Mouse (Mus musculus) liver, embryonic 14.5 days (tissue): ENCODE measurements at regions not wholly inside any gene's neighbourhood (a gene's known extent, or its start where the extent isn't known, plus 50 kb on each side); places are given as distances from the start of the nearest gene placed in this dataset.
A peak's percentile ranks its signal among the peaks of the same experiment; 100 is the strongest.
"Not testable (repeated sequence)": the region's sequence is repeated elsewhere in the genome, so short reads cannot be mapped to it uniquely, and the experiment has no call there.

Source experiments
- ATAC-seq: fragments of 200-750 bp; cut with Nextera tagmentation; 2 replicates; pipeline ENCODE4 v1.8.0; 2017; ENCODE audit warnings: moderate number of reproducible peaks, mild to moderate bottlenecking, moderate library complexity; ENCODE audit not compliant: insufficient read depth
- DNase-seq, 3 experiments: peaks; one replicate each; pipeline ENCODE4 v3.0.0-alpha.2; 2012 to 2013; ENCODE audit warnings: low read depth in 3 of 3, low spot score in 3 of 3
- H3K27ac ChIP-seq: fragments of 300-500 bp; sonication (generic); 2 replicates; pipeline ENCODE4 v1.5.1; 2014; ENCODE audit warnings: moderate library complexity, mild to moderate bottlenecking, control low read depth, inconsistent platforms
- H3K27me3 ChIP-seq: fragments of 300-500 bp; sonication (generic); 2 replicates; pipeline ENCODE4 v1.6.1; 2014; ENCODE audit warnings: mild to moderate bottlenecking, low read length, moderate library complexity; ENCODE audit not compliant: control insufficient read depth, insufficient read depth
- H3K36me3 ChIP-seq: fragments of 300-500 bp; sonication (generic); replicated peaks from 2 replicates; pipeline ENCODE4 v1.6.1; 2014; ENCODE audit warnings: low read depth; ENCODE audit not compliant: control insufficient read depth, insufficient read depth
- H3K4me1 ChIP-seq, 2 experiments: fragments of 200-500 bp in 1 of 2; fragments of 300-500 bp in 1 of 2; sonication (generic) in 1 of 2; replicated peaks; 2 replicates each; pipeline ENCODE4 v1.6.1; 2012 to 2014; ENCODE audit warnings: antibody characterized with exemption in 1 of 2, inconsistent platforms in 1 of 2, low read length in 1 of 2; ENCODE audit not compliant: control insufficient read depth in 2 of 2, insufficient read depth in 2 of 2
- H3K4me2 ChIP-seq: fragments of 300-500 bp; sonication (generic); 2 replicates; pipeline ENCODE4 v1.6.1; 2014; ENCODE audit warnings: low read depth, mild to moderate bottlenecking, control low read depth, moderate library complexity
- H3K4me3 ChIP-seq, 2 experiments: fragments of 200-500 bp in 1 of 2; fragments of 300-500 bp in 1 of 2; sonication (generic) in 1 of 2; 2 replicates each; pipeline ENCODE4 v1.5.1; 2012 to 2014; ENCODE audit warnings: low read depth in 2 of 2, low read length in 2 of 2, mild to moderate bottlenecking in 2 of 2, control low read depth in 1 of 2, inconsistent platforms in 1 of 2, moderate library complexity in 1 of 2; ENCODE audit not compliant: insufficient read depth in 1 of 2
- H3K9ac ChIP-seq: fragments of 300-500 bp; sonication (generic); replicated peaks from 2 replicates; pipeline ENCODE4 v1.6.1; 2014; ENCODE audit warnings: mild to moderate bottlenecking, control low read depth, moderate library complexity
- H3K9me3 ChIP-seq: fragments of 300-500 bp; sonication (generic); 2 replicates; pipeline ENCODE4 v1.6.1; 2016; ENCODE audit warnings: low read length, mixed read lengths; ENCODE audit not compliant: control insufficient read depth
- CTCF ChIP-seq: IDR thresholded peaks from 2 replicates; pipeline ENCODE4 v1.5.1; 2016; ENCODE audit warnings: antibody characterized with exemption, low read depth, control low read depth
- EP300 ChIP-seq: IDR thresholded peaks from 2 replicates; pipeline ENCODE4 v1.6.1; 2016; ENCODE audit warnings: antibody characterized with exemption, low read depth
- WGBS: fragments of 180-500 bp; shearing (Covaris S2); extraction: QIAGEN DNeasy Blood & Tissue Kit; methylation state at CpG from one replicate; pipeline ENCODE4 v1.1.7; 2014; ENCODE audit not compliant: insufficient replicate concordance; 5-methylcytosine and 5-hydroxymethylcytosine counted together

DNA sequence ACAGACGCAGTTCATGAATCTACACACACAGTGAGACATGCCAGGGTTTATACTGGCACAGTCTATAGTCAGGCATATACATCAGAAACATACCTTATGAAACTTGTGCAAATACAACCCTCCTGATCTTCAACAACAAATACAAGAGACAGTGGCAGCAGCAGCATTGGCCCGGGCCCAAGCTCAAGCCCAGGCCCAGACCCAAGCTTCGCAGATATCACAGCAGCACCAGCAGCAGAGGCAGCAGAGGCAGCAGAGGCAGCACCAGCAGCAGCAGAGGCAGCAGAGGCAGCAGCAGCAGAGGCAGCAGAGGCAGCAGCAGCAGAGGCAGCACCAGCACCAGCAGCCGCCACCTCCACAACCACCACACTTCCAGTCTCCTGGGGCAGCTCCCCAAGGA lies 80.0 kb downstream of the Samd9l start:
- TF ChIP-seq CTCF (no peak), EP300 (no peak)
- Histone ChIP-seq H3K9ac (no peak overlapping the region), H3K9me3 (no peaks in the 10 kb centered on the region), H3K27ac (no peak overlapping the region), H3K4me3 (no peak overlapping the region), H3K27me3 (no peaks in the 10 kb centered on the region), H3K4me1 (no peaks in the 10 kb centered on the region), H3K4me2 (no peak overlapping the region), H3K36me3 (no peaks in the 10 kb centered on the region)
- ATAC-seq (no peak), DNase-seq (no peak)
- WGBS: 59% methylated on average over 4 of the region's 4 CpGs

DNA sequence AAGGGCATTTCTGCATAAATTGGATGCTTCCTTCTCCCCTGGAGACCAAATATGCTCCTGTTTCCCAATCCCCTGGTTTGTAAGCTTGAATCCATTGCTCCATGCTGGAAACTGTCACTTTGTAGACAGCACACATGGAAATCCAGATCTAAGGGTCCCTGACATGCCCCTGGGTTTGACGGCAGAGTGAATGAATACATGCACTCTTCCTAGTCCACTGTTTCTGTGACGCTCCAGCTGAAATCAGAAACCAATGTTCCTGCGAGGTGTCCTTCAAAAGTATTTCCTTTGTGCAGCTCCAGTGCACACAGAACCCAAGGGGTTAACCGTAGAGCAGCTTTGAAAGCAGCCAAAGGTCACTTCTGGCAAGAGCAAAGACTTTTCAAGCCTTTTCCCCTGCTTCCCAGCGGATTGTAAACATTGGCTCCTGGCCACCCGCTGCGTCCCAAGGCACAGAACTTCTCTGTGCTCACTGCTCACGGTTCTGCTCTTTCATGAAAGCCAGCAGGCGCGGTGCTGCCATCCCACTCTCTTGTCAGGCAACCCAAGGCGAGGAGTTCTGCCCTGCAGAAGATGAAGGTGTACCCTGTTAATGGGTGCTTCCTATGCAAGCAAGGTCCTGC lies 91.7 kb downstream of the Samd9l start:
- not testable (repeated sequence) for H3K27me3 ChIP-seq, H3K4me2 ChIP-seq, H3K4me1 ChIP-seq, H3K9ac ChIP-seq, H3K9me3 ChIP-seq, H3K27ac ChIP-seq, H3K36me3 ChIP-seq
- DNase-seq (peak; percentile 12 to 26 (median 22)), ATAC-seq (peak; percentile 62; the same call in 1 of the 2 replicates)
- 0 out of 4 replicates have a peak overlapping the region, but pooled peaks of 1 of the 2 experiments have one; percentile 6 for H3K4me3 ChIP-seq
- 6% methylated on average over 11 of the region's 11 CpGs for WGBS

DNA sequence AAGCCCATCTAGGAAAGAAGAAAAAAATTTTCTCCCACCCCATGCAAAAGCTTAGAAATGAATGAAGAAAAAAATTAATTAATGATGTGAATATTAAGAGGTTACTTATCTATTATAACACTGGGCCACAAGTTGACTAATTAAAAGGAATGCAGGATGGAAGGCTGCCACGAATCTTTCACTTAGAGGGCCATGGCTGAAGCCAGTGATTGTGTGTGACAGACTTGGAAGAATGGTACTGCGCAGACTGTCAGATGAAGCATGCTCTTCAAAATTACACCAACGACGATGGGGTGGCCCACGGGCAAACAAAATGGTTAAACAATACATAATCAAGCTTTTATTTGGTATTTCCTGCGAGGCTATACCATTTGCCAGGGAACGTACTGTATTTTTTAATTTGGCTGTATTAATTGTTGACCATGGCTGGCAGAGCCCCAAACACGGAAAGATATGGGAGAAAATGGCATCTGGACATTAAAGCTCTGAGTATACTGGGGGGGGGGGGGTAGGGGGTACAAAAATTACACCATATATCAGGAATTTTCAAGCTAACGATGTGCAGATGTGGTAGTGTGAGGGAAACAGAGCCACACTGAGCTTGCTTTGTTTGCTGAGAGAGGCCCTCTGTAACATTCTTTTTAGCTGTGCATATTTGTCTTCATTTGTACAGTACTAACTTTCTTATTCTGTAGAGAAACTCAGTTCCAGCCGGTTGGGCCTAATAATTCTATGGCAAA lies 94.3 kb downstream of the Samd9l start:
- H3K4me2 ChIP-seq, H3K27ac ChIP-seq, H3K27me3 ChIP-seq, H3K4me3 ChIP-seq, H3K9ac ChIP-seq, ATAC-seq, H3K4me1 ChIP-seq, DNase-seq, H3K36me3 ChIP-seq, H3K9me3 ChIP-seq: not testable (repeated sequence)
- 62% methylated on average over 10 of the region's 10 CpGs for WGBS

DNA sequence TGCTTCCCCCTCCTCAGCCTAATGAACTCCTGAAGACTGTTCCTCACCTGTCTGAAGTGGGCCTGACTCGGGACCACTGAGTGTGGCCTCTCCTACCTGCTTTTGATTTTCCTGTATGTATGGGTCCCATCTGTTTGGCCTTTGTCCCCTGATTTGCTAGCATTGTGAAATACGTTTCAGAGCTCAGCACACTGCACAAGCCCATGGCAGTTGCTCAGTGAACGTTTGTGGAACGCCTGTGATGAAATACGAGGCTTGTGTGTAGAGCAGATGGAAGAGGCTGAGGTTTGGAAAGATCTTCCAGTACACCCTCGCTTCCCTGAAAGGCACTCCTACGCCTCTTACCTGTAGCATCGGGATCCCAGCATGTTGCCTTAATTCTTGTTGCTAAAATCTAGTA lies 106.1 kb downstream of the Samd9l start:
- H3K4me3 ChIP-seq, H3K36me3 ChIP-seq, H3K27me3 ChIP-seq, H3K4me2 ChIP-seq, H3K27ac ChIP-seq, H3K9ac ChIP-seq, H3K4me1 ChIP-seq, H3K9me3 ChIP-seq, ATAC-seq: not testable (repeated sequence)
- peak in 1 of 3 experiments; percentile 4 for DNase-seq
- 58% methylated on average over 8 of the region's 8 CpGs for WGBS

DNA sequence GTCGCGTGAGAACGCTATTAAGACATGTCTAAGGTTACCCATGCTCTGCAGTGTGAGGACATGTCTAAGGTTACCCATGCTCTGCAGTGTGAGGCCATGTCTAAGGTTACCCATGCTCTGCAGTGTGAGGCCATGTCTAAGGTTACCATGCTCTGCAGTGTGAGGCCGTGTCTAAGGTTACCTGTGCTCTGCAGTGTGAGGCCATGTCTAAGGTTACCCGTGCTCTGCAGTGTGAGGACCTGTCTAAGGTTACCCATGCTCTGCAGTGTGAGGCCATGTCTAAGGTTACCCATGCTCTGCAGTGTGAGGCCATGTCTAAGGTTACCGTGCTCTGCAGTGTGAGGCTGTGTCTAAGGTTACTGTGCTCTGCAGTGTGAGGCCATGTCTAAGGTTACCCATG lies 107.4 kb downstream of the Samd9l start:
- DNase-seq, H3K9me3 ChIP-seq, H3K36me3 ChIP-seq, H3K9ac ChIP-seq, H3K4me2 ChIP-seq, ATAC-seq, H3K4me1 ChIP-seq, H3K4me3 ChIP-seq, H3K27me3 ChIP-seq, H3K27ac ChIP-seq: not testable (repeated sequence)
- WGBS: 75% methylated on average over 6 of the region's 6 CpGs

DNA sequence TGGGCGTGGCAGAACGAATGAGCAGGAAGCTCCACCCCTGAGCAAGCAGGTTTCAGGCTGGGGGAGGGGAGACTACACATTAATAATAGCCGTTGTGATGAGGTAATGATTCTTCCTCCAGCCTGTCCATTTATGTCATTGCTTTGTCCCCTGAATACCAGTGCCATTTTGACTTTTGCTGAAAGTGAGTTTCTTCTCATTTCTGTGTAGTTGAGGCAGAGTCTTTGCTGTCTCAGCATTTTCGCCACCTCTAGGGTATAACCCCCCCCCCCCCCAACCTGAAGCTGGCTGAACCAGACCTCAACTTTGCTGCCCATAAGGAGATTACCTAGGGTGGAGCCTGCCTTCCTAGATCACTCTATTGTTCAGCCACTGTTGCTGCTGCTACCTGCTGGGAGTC lies 130.6 kb downstream of the Samd9l start:
- H3K4me2 ChIP-seq, H3K27ac ChIP-seq, DNase-seq, H3K27me3 ChIP-seq, H3K36me3 ChIP-seq, H3K9ac ChIP-seq, H3K9me3 ChIP-seq, H3K4me3 ChIP-seq, ATAC-seq, H3K4me1 ChIP-seq: not testable (repeated sequence)
- 69% methylated on average over 2 of the region's 4 CpGs for WGBS

DNA sequence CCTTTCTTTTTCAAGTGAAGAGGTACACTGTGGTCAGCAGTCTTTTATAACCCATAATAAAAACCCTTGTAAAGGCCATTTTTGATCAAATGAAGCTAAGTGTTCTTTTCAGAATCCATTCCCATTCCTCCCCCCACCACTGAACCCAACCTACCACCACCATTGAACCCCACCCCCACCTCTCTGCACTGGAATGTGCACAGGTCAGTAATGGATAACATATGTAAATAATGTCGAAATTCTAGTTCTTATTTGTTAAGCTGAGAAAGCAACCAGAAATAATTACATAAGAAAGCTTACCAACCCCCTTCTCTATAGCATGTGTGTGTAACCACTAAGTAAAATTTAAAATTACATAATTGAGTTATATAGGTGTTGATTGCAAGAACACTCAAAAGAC lies 133.9 kb downstream of the Samd9l start:
- H3K9ac ChIP-seq, H3K4me2 ChIP-seq, H3K27me3 ChIP-seq, H3K4me3 ChIP-seq, H3K36me3 ChIP-seq, H3K4me1 ChIP-seq, H3K27ac ChIP-seq, H3K9me3 ChIP-seq, DNase-seq: not testable (repeated sequence)
- ATAC-seq: peak; percentile 68
- 23% methylated on average over 1 of the region's 1 CpGs for WGBS
